Mouse (Mus musculus): ENCODE measurements around the gene 1700034J05Rik. TPM values are rescaled to one million over a fixed set of nuclear protein-coding genes. Genes with fewer than 3 reads are reported as not detected.

Gene 1700034J05Rik
- total and polyA plus RNA-seq, 2 experiments from 2014 or later, result not detected

GRCm38 (mm10) chr6:146928108-146928507 lies 26.1 kb downstream of the 1700034J05Rik start:
- 37% methylated on average over 3 of the region's 3 CpGs for WGBS
- H3K4me2 ChIP-seq (ENCODE audit: low read depth, low read length, poor library complexity, severe bottlenecking), result no peak overlapping the region
- no peaks in the 10 kb centered on the region for H3K27me3 ChIP-seq (ENCODE audit: insufficient read depth, low read length)
- H3K4me3 ChIP-seq (ENCODE audit: low read depth, low read length), result no peak overlapping the region
- no peaks in the 10 kb centered on the region for H3K36me3 ChIP-seq (ENCODE audit: insufficient read depth, low read length)
- no peak for TF ChIP-seq CTCF (IDR thresholded peaks at IDR 0.05)
- no peaks in the 10 kb centered on the region for H3K9me3 ChIP-seq (ENCODE audit: low read length)
- H3K27ac ChIP-seq (ENCODE audit: low read depth, low read length), result no peak overlapping the region
- DNase-seq (ENCODE audit: low spot score) (no peak), ATAC-seq (ENCODE audit: low FRiP score) (no peak)
- no peak overlapping the region for H3K9ac ChIP-seq (replicated peaks; ENCODE audit: low read length, poor library complexity, severe bottlenecking)
- H3K4me1 ChIP-seq (ENCODE audit: insufficient read depth, low read length), result no peaks in the 10 kb centered on the region

GRCm38 (mm10) chr6:146926415-146926980 lies 27.7 kb downstream of the 1700034J05Rik start:
- Histone ChIP-seq H3K4me3 (ENCODE audit: low read depth, low read length) (no peak overlapping the region), H3K27ac (ENCODE audit: low read depth, low read length) (no peak overlapping the region), H3K4me1 (ENCODE audit: insufficient read depth, low read length) (no peaks in the 10 kb centered on the region), H3K27me3 (ENCODE audit: insufficient read depth, low read length) (no peaks in the 10 kb centered on the region), H3K9me3 (ENCODE audit: low read length) (no peaks in the 10 kb centered on the region), H3K9ac (replicated peaks; ENCODE audit: low read length, poor library complexity, severe bottlenecking) (no peak overlapping the region), H3K4me2 (ENCODE audit: low read depth, low read length, poor library complexity, severe bottlenecking) (no peak overlapping the region), H3K36me3 (ENCODE audit: insufficient read depth, low read length) (no peaks in the 10 kb centered on the region)
- 77% methylated on average over 5 of the region's 5 CpGs for WGBS
- no peak for ATAC-seq (ENCODE audit: low FRiP score)
- TF ChIP-seq CTCF (IDR thresholded peaks at IDR 0.05), result no peak
- no peak for DNase-seq (ENCODE audit: low spot score)

- Histone ChIP-seq H3K36me3 (ENCODE audit: insufficient read depth, low read length) (no peaks in the 10 kb centered on the region), H3K9ac (replicated peaks; ENCODE audit: low read length, poor library complexity, severe bottlenecking) (no peak overlapping the region), H3K4me2 (ENCODE audit: low read depth, low read length, poor library complexity, severe bottlenecking) (no peak overlapping the region), H3K4me3 (ENCODE audit: low read depth, low read length) (no peak overlapping the region), H3K9me3 (ENCODE audit: low read length) (no peaks in the 10 kb centered on the region), H3K27ac (ENCODE audit: low read depth, low read length) (no peak overlapping the region), H3K4me1 (ENCODE audit: insufficient read depth, low read length) (no peaks in the 10 kb centered on the region), H3K27me3 (ENCODE audit: insufficient read depth, low read length) (no peaks in the 10 kb centered on the region)
- DNase-seq (ENCODE audit: low spot score), result no peak
- TF ChIP-seq CTCF (IDR thresholded peaks at IDR 0.05), result no peak
- no peak for ATAC-seq (ENCODE audit: low FRiP score)
- WGBS, result 89% methylated on average over 6 of the region's 6 CpGs
These were observed 35.9 kb downstream of the 1700034J05Rik start for GRCm38 (mm10) chr6:146918341-146918740.

- no peak overlapping the region for H3K4me2 ChIP-seq (ENCODE audit: low read depth, low read length, poor library complexity, severe bottlenecking)
- H3K36me3 ChIP-seq (ENCODE audit: insufficient read depth, low read length), result no peaks in the 10 kb centered on the region
- 85% methylated on average over 3 of the region's 3 CpGs for WGBS
- no peaks in the 10 kb centered on the region for H3K9me3 ChIP-seq (ENCODE audit: low read length)
- no peak for DNase-seq (ENCODE audit: low spot score)
- no peak for TF ChIP-seq CTCF (IDR thresholded peaks at IDR 0.05)
- no peak overlapping the region for H3K9ac ChIP-seq (replicated peaks; ENCODE audit: low read length, poor library complexity, severe bottlenecking)
- no peak overlapping the region for H3K27ac ChIP-seq (ENCODE audit: low read depth, low read length)
- 0 out of 2 replicates have a peak, but pooled peaks cover 3% of the 10 kb centered on the region for H3K4me1 ChIP-seq (ENCODE audit: insufficient read depth, low read length)
- H3K4me3 ChIP-seq (ENCODE audit: low read depth, low read length), result no peak overlapping the region
- ATAC-seq (ENCODE audit: low FRiP score), result no peak
- H3K27me3 ChIP-seq (ENCODE audit: insufficient read depth, low read length), result no peaks in the 10 kb centered on the region
These were observed 36.8 kb downstream of the 1700034J05Rik start for GRCm38 (mm10) chr6:146917396-146917795.

GRCm38 (mm10) chr6:146915808-146916207 lies 38.4 kb downstream of the 1700034J05Rik start:
- Histone ChIP-seq H3K27me3 (ENCODE audit: insufficient read depth, low read length) (no peaks in the 10 kb centered on the region), H3K9me3 (ENCODE audit: low read length) (no peaks in the 10 kb centered on the region), H3K36me3 (ENCODE audit: insufficient read depth, low read length) (no peaks in the 10 kb centered on the region), H3K27ac (ENCODE audit: low read depth, low read length) (no peak overlapping the region), H3K9ac (replicated peaks; ENCODE audit: low read length, poor library complexity, severe bottlenecking) (no peak overlapping the region), H3K4me1 (ENCODE audit: insufficient read depth, low read length) (0 out of 2 replicates have a peak, but pooled peaks cover 3% of the 10 kb centered on the region), H3K4me3 (ENCODE audit: low read depth, low read length) (no peak overlapping the region), H3K4me2 (ENCODE audit: low read depth, low read length, poor library complexity, severe bottlenecking) (no peak overlapping the region)
- 86% methylated on average over 1 of the region's 1 CpGs for WGBS
- ATAC-seq (ENCODE audit: low FRiP score), result no peak
- no peak for DNase-seq (ENCODE audit: low spot score)
- TF ChIP-seq CTCF (IDR thresholded peaks at IDR 0.05), result no peak

- no peak for TF ChIP-seq CTCF (IDR thresholded peaks at IDR 0.05)
- Histone ChIP-seq H3K27me3 (ENCODE audit: insufficient read depth, low read length) (no peaks in the 10 kb centered on the region), H3K36me3 (ENCODE audit: insufficient read depth, low read length) (no peaks in the 10 kb centered on the region), H3K9me3 (ENCODE audit: low read length) (no peaks in the 10 kb centered on the region), H3K4me2 (ENCODE audit: low read depth, low read length, poor library complexity, severe bottlenecking) (no peak overlapping the region), H3K4me3 (ENCODE audit: low read depth, low read length) (no peak overlapping the region), H3K4me1 (ENCODE audit: insufficient read depth, low read length) (0 out of 2 replicates have a peak, but pooled peaks cover 3% of the 10 kb centered on the region), H3K27ac (ENCODE audit: low read depth, low read length) (no peak overlapping the region), H3K9ac (replicated peaks; ENCODE audit: low read length, poor library complexity, severe bottlenecking) (no peak overlapping the region)
- 76% methylated on average over 4 of the region's 4 CpGs for WGBS
- ATAC-seq (ENCODE audit: low FRiP score), result no peak
- no peak for DNase-seq (ENCODE audit: low spot score)
These were observed 40.6 kb downstream of the 1700034J05Rik start for GRCm38 (mm10) chr6:146913489-146914198.

Measured in midbrain, postnatal 0 days (tissue).